Mouse (Mus musculus): Measurements from ENCODE around the gene Afmid. TPM values are rescaled to one million over a fixed set of nuclear protein-coding genes. Genes with fewer than 3 reads are reported as not detected.
"Not testable (repeated sequence)": the region's sequence is repeated elsewhere in the genome, so short reads cannot be mapped to it uniquely, and the experiment has no call there.

The Afmid gene
- 1 to 10 TPM; 4.0 to 5.4 (median 4.2) TPM for total RNA-seq (2022)

DNA sequence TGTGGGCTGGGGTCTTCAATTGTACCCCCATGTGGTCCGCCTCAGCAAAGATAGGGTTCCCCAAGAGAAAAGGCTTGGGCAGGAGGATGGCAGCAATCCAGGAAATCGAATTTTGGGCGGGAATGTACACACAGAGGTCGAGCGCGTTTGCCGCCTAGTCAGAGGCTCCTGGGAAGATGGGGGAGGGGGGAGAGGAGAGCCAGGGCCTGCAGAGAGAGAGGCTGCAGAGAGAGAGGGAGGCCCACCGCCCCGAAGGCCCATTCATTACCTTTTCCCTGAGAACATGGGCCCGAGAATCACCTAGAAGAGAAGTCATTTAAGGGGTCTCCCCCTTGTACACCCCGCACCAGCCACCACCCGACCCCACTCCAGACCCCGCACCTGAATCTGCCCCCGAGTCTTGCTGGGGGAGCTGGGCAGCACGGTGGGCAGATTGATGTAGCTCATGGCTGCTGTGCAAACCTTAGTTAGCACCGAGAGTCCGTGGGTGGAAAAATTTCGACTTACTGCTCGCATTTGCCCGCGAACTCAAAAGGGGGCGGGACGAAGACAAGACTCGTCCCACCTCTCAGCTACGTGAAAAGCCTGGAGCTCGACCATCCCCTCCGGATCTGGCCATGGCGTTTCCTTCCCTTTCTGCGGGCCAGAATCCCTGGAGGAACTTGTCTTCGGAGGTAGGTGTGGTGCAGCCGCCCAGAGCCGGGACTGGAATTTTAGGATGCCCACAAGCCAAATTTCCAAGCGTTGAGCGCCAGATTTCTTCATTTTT is at the start of gene Afmid, which contains the start of gene Tk1:
TSS of gene Afmid (plus strand) at position 592 of the 769 bp plus-strand sequence.
TSS of gene Tk1 (minus strand) at position 760 of the 769 bp plus-strand sequence.
- no peak for DNase-seq (ENCODE audit: low spot score in 2 of 2)

DNA sequence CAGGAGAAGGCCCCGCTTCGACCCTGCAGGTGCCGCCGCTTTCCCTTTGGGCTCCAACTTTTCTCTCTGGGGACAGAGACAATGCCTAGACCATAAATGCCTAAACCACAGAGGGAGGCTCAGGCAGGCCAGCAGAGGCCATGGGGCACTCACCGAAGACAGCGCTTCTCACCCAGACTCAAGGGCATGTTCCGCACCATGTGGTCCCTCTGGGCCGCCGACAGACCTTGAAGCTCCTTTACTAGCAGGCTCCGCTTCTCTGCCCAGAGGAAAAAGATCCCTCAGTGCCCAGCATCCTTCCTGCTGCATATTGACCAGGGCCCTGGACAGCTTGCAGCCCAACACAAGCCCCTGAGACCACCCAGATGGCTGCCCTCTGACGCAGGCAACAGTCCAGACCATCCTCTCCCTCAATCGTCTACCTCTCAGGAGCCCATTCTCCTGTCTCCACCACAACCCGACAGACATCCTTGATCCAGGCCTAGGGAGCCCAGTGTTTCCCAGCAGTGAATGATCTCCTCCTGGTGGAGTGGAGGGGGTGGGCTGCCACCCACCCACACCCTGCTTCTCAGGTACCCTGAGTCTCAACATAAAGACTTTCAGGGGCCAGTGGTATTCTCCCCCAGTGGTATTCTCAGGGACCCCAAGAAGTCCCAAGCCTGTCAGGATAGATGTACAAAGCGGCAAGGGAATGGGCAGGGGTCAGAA is 49.5 kb upstream of the Afmid start:
- no peak for DNase-seq (ENCODE audit: low spot score in 2 of 2)

DNA sequence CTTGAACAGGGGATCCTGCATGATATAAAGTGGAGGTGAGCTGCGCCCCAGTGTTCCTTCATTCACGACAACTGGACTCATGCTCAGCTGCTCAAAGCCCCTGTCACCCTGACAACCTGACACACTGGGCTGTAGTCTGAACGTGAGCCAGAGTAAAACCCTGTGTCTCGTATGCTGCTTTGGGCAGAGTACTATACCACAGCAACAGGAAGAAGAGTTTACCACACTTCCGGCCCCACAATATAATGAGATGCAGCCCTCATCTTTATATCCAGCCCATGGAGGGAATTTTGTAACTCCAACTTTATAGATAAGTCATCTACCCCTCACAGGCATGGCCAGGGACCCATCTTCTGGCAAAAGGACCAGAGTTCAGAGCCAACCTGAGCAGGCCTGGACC is 48.6 kb upstream of the Afmid start:
- no peak for DNase-seq (ENCODE audit: low spot score in 2 of 2)

DNA sequence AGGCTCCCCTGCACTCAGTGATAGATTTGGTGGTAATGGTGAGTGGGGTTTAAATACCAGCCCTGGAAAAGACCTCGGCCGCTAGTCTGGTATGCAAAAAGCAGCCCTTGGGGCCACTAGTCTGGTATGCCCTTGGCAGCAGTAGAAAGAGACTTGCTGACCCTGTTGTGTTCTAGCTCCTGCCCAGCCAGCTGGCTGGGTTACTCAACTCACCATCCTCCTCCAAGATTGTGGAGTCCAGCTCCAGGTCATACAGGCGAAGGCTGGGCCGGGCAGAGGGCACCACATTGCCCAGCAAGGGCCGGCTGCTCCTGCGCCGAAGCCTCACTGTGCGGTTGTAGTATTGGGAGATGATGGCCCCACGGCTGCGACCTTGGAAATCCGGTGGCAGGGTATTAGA is 47.7 kb upstream of the Afmid start:
- DNase-seq (ENCODE audit: low spot score in 2 of 2): no peak

DNA sequence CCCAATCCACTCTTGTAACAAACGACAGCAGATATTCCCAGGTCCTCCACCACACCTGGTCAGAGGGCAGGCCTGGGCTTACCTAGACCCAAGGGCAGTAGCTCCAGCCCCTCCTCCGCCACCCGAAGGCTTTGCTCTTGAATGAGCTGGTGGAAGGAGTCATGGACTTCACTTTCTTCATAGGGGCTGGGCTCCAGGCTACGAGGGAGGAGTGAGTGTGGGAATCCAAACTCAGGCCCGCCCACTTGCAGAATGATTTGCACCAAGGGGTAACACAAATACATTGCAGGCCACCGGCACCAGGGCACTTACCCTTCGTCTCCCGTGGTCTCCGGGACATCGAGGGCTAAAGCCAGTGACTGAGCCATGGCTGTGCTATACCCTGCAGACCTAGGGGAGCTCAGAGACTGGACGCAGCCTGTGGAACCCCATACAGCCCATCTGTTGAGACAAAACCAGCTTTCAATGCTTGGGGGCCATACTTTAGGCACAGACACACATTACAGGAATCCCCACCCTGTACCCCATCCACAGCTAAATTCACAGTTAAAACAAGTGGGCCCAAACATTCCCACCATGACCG is 46.8 kb upstream of the Afmid start:
- no peak for DNase-seq (ENCODE audit: low spot score in 2 of 2)

DNA sequence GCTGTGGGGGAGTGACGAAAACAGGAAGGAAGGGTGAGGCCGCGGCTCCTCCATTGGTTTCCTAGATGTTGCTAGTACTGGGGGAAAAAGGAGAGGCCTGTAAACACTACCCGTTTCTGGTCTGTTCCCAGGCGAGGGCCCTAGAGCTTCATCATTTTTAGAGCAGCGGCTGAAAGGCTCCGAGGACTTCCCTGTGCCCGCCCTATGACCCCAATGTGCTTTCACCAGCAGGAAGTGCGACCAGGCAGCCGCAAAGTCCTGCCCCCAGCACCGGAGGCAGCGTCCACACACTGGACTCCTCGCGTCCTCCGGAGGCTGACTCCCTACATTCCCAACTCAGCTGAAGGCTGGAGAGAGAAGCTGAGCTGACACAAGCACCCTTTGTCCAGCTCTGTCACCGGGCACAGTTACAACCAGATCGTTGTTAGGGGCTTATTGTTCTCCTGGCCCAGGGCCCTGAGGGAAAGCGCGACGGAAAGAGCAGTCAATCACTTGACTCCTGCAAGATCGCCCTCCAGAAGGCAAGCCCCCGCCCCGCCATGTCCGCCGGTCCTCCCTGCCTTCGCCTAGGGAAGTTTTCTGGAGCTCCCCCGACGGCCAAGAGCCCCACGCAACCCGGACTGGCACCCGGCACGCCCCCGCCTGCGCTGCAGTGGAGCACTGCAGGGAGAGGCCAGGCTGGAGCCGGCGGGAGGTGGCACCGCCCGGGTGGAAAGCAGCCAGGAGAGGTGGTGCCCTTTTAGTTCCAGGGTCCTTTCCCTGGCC is 46.1 kb upstream of the Afmid start:
- DNase-seq (ENCODE audit: low spot score in 2 of 2): peak; percentile 51 to 70

DNA sequence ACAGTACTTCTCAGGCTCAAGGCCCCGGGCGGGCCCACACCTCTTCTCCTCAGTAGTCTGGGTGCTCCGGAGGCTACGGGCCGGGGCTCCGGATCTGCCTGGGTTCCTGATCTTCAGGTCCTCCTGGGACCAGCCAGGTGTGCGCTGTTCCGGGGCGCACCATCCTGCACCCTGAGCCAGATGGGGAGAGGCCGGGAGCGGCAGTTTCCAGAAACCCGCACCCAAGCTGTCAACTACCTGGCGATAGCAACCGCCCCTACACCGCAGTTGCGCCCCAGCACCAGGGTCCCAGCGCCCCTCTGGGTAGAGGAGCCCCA is 45.6 kb upstream of the Afmid start:
- DNase-seq (ENCODE audit: low spot score in 2 of 2): no peak

DNA sequence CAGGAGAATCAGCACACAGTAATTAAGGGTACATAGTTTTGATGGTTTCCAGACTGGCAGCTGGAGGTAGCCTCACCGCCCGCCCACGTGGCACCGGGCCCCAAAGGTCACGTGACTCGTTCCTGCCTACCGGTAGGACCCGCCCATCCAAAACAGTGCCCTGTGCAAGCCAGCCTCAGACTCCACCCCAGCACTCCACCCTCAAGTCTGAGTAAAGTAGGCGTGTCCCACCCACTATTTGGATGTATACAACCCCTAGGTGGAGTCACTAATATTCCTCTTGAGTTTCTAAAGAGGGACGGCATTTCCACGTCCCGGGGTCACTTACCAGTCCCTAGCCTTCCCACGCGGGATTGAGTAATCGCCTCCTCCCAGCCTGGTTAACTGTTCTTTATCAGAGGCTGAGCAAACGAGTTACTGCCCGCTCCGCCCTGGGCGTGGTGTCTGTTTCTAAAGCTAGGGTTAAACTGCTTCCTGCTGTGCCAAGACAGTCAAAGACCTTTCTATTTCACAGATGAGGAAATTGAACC is 45.1 kb upstream of the Afmid start:
- peak; percentile 36 to 46 for DNase-seq (ENCODE audit: low spot score in 2 of 2)

DNA sequence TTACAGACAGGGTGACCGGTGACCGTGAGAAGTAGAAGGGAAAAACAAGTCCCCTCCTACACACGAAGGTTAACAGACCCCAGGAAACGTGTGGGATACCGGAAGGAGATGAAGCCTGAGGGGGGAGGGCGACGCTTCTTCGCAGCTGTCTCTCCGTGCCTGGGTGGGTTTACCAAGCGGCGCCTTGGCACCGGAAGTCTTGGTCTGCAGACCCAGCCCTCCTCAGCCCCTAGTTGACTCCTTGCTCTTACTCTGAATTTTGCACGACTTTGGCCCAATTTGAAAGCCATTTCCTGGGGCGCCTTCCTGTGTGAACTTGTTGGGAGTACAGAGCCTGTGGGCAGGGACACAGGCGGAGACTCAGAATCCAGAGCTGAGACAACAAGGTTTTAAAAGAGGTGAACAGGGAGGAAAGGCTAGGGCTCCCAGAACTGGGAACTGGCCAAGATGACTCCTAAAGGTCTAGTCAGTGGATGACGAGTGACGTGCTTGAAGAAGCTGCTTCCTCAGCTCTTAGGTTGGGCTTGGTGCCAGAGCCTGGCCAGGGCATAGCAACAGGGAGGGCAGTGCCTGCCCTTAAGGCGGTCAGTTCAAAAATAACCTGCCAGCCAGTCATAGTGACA is 44.4 kb upstream of the Afmid start:
- DNase-seq (ENCODE audit: low spot score in 2 of 2): peak in 1 of 2 experiments; percentile 22

DNA sequence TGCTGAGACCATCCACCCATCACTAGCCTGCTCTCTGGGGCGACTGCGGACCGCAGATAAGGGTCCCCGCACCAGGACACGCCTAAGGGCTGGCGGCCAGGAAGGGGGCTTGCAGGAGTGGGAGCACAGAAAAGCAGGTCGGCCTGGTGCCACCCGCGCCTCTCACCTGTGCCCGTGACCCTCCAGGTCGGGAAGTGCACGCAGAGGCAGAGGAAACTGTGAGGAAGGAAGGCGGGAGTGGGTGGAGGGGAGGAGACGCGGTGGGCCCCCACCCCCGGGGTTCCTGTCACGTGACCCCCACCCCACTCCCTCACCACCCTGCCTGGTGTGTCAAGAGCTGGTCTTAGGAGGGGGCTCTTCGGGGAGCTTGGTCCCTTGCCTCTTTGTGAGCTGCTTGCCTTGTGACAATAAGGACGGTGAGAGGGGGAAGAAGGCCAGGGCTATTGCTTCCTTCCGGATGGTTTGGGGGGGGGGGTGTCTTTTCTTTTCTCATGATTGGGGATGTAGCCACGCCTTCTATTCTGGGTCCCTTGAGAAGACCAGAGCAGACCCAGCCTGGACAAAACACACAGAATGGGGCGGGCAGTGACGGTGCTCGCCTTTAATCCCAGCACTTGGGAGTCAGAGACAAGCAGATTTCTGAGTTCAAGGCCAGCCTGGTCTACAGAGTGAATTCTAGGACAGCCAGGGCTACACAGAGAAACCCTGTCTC is 43.6 kb upstream of the Afmid start, which contains the start of the genes Tmc8 and Tmc6:
TSS of gene Tmc8 (plus strand) at position 84 of the 712 bp plus-strand sequence.
TSS of gene Tmc6 (minus strand) at position 206 of the 712 bp plus-strand sequence.
- no peak for DNase-seq (ENCODE audit: low spot score in 2 of 2)

DNA sequence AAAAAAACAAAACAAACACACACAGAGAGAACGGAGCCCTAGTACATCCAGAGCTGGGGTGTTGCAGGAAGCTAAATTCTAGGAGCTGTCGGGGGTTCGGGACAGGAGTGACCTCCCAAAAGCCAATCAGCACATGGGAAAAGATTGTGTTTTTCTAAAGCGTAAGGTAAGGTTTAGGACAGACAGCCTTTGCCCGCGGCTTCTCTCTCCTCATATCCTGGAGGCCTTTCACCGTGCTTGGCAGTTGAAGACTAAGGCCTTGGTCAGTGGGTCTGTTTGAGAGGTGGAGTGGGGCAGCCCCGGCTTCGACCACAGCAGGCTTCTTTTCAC is 43.1 kb upstream of the Afmid start:
- DNase-seq (ENCODE audit: low spot score in 2 of 2): no peak

DNA sequence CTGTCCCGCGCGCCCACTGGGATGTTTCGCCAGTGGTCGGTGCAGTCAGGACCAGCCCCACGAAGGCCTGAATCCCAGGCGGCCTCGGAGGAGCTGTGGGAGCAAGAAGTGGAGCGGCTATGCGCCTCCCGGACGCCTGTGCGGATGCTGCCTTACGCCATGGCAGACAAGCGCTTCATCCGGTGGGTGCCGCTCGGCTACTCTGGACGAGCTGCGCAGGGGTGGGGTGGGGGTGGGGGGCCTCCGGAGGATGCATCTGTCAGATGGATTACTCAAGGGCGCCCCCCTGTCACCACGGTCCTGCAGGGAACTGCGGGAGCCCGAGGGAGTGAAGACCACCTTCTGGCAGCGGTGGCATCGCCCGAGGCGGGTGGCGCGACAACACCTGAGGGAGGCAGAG is 42.6 kb upstream of the Afmid start:
- DNase-seq (ENCODE audit: low spot score in 2 of 2): peak; percentile 23 to 49

DNA sequence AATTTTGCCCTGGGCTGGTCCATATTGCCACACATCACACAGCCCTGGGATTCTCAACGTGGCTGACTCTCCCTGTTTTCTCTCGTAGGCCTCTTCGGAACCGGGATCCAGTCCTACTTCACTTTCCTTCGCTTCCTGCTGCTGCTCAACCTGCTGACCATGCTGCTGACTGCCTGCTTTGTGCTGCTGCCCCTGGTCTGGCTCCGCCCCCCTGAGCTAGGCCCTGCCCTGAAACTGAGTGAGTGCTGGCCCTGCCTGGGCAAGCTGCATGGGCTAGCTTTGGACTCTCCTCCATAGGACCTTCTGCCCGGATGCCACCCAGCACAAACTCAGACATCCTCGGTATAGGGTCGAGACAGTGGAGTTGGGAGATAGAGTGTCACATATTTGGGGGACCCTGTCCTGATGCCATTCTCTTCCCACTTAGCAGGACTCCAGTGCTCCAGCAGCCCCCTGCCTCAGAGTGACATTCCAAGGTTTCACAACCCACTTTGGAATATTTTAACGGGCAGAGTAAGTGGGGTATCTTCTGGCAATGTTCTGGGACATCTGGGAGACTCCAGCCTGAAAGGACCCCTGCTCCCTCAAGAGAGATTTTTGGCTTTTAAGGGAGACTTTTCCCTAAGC is 41.9 kb upstream of the Afmid start:
- peak in 1 of 2 experiments; percentile 7 for DNase-seq (ENCODE audit: low spot score in 2 of 2)

DNA sequence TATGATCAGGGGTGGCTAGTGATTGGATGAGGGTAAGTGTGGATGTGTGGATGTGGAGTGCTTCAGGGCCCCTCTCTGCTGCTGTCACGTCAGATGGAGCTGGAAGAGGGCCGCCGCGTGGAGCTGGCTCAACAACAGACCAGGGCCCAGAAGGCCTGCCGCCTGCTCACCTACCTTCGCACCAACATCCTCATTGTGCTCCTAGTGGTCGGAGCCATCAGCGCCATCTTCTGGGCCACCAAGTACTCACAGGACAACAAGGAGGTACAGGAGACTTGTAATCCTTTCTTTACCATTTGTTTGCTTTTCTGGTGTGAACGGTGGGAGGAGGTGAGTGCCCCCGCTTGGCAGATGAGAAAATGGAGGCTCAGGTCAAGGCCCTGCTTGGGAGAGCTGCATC is 39.4 kb upstream of the Afmid start:
- DNase-seq (ENCODE audit: low spot score in 2 of 2): peak; percentile 45 to 67

DNA sequence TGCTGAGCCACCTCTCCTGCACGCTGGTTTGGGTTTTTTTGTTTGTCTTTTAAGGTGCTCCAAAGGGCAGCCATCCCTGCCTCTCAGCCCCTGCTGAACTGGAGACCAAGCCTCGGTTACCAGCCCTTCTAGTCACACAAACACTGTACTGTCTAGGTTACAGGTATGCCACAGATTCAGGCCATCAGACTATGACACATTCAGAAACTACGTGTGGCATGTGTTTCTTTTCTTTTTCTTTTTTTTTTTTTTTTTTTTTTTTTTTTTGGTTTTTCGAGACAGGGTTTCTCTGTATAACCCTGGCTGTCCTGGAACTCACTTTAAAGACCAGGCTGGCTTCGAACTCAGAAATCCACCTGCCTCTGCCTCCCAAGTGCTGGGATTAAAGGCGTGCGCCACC is 37.2 kb upstream of the Afmid start:
- not testable (repeated sequence) for DNase-seq (ENCODE audit: low spot score in 2 of 2)

DNA sequence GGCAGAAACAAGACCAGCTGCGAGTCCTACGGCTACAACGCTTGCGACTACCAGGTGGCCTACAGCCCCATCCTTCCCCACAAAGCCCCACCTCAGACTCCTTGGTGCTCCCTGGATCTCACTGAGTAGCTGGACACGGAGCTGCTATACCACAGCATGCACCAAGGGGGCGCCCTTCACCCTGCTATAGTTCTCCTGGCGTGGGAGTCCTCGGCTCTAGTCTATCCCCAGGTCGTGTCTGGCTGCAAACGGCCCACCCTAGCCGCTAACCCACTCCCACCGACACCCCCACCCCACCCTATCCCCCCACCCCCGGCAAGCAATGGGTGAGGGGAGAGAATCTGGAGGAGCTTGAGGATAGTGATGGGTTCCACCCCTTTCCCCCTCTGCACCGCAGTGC is 35.4 kb upstream of the Afmid start:
- peak in 1 of 2 experiments; percentile 62 for DNase-seq (ENCODE audit: low spot score in 2 of 2)

DNA sequence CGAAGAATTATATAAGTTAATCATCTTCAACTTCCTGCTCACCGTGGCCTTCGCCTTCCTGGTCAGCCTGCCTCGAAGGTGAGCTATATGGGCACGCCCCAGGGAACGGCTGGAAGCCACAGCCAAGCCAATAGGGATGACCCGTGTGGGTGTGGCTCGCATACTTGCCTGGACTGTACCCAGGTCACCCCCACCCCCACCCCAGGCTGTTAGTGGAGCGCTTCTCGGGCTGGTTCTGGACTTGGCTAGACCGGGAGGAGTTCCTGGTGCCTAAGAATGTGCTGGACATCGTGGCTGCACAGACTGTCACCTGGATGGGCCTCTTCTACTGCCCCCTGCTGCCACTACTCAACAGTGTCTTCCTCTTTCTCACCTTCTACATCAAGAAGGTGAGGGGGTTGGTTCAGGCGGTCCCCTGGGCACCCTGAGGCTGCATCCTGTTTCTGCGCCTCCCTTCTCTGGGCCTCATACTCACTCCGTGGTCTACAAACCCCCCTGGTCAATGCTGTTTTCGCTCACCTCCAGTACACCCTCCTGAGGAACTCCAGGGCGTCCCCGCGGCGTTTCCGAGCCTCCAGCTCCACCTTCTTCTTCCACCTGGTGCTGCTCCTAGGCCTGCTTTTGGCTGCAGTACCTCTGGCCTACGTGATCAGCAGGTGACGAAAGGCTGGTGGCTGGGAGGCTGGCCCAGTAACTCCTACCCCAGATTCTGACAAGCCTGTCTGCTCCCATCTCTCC is 34.9 kb upstream of the Afmid start:
- DNase-seq (ENCODE audit: low spot score in 2 of 2): no peak

DNA sequence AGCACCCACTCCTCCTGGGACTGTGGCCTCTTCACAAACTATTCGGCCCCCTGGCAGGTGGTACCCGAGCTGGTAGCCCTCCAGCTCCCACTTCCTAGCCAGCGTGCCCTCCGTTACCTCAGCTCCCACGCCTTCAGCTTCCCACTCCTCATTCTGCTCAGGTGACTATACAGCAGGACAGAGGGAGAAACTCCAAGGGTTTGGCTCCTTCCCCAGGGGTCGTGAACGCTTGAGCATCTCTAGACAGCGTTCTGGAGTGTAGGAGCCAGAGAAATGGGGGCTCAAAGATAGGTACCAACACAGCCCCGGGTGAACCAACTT is 34.3 kb upstream of the Afmid start:
- DNase-seq (ENCODE audit: low spot score in 2 of 2): no peak

DNA sequence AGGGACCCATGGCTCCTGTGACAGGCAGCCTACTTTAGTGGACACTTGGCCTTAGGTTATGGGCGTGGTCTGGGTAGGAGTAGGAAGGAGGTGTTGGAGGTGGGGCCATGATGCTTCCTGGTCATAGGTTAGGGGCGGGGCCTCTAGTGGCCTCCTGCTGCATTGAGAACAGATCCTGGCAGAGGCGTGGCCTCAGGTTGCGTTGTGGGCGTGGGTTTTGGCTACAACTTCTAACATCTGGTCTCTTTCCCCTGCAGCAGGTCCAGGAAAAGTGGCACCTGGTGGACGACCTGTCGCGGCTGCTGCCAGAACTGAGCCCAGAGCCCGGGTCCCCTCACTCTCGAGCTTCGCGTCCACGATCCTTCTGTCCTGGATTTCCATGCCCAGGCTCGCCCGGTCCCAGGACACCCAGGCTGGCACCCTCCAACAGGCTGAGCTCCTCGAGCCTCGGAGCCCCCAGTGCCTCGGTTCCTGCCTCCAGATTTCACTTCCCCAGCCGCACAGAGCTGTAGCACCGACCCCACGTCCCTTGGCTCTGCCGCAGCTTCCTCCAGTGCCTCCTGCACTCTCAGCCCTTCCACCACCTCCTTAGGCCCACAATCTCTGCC is 33.3 kb upstream of the Afmid start:
- no peak for DNase-seq (ENCODE audit: low spot score in 2 of 2)
